Mouse (Mus musculus): Measurements from ENCODE around the gene Nrp2. TPM values are rescaled to one million over a fixed set of nuclear protein-coding genes. Genes with fewer than 3 reads are reported as not detected.

Gene Nrp2
- polyA plus RNA-seq, 1 experiment from 2014 or later, result 1.7 TPM

DNA sequence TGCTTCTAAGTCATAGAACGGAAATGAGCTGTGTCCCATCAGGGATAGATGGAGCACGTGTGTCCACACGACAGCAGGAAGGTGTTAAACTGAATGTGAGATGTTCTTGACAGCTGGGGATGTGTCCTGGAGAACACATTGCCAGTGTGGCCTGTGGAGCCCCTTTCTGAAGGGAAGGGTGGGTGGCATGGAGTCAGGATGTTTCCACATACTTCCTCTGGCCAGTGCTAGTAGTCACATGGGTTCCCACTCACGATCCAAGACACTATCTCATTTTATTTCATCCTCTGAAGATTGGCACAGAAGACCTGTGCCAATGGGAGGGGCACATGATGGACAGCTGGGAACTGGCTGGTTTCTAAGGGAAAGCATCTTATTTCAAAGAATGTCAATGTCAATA, 75.8 kb downstream of the Nrp2 start:
- DNase-seq (ENCODE audit: low spot score), result no peak

DNA sequence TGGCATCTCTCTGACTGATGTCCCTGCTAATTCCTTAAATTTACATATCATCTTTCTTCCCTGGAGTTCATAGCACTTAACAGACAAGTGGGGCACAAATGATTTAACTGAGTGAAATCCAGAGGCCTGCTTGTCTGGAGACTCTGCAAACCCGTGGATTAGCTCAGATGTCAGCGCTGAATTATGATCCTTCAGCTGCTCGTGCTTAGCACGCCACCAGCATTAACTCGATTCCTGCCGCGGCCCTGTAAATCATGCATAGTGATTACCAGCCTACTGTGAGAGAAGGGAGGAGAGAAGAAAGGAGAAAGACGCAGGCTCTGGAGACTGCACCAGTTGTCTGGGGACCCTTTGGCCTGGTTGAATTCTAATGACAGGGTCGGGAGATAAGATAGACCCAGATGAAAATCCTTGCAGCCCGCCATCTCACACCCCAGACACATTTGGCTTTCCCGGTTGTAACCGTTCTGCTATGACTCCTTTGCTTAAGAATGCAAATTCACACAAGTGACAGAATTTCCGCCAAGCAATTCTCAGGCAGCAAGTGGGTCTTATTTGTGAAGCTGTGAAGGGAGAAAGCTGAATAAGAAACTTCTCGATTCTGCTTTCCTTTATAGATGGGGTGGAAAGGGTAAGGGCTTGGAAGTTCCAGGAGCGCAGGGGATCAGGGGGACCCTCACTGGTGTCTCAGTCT, 77.1 kb downstream of the Nrp2 start:
- no peak for DNase-seq (ENCODE audit: low spot score)

DNA sequence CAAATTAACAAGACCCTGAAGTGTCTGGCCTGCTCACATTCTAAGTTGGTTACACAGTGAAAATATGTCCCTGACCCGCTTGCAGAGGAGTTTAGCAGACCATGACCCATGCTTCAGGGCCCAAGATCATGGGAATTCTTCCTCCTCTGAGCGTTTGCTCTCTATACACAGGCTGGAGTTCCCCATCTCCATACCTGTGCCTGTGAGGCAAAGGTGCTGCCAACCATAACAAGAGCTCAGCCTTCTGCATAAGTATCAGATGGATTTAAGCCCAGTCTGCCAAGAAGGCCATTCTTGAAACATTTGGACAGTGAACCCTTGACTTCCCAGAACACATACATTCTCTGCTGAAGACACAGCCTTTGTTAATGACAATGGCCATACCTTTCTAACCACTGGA, 79.1 kb downstream of the Nrp2 start:
- DNase-seq (ENCODE audit: low spot score), result no peak

DNA sequence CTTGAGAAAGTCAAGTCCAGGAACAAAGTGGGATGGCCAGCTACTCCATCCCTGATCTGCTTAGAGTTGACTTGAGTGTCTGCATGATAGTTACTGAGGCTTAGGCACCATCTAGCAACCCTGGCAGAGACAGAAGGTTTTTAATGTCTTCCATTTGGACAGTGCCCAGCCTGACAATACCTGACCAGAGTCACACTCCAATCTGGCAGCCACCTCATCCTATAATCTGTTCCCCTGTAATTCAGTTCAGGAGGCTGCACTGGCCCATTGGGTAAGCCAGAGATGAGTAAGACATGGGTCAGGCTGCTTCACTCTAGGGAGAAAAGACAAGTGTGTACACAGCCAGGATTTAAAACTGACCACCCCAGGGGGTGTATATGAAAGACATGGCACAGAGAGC, 79.5 kb downstream of the Nrp2 start:
- no peak for DNase-seq (ENCODE audit: low spot score)

DNA sequence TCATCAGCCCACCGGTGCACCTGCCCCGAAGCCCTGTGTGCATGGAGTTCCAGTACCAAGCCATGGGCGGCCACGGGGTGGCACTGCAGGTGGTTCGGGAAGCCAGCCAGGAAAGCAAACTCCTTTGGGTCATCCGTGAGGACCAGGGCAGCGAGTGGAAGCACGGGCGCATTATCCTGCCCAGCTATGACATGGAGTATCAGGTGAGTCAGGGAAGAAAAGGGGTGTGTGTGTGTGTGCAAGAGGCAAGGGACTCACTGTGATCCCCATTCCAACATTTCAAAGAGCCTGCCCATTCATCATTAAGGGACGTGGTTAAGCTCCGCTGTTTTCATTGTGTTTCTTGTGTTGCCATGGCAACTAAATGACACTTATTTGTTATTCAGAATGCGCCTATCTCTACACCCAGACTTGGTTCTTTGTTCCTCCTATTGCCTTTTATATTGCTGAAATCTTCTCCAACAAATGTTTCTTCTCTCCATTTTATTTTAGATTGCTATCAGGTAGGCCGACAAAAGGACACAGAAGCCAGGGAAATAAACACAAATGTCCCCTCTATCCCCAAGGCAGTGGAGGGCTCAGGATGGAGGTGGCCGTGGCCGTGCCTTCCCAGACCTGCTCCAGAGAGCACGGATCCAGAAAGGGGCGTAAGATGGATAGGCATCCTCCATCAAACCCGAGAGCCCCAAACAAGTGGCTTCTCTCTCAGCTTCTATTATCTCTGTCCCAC, 80.4 kb downstream of the Nrp2 start:
- no peak for DNase-seq (ENCODE audit: low spot score)

DNA sequence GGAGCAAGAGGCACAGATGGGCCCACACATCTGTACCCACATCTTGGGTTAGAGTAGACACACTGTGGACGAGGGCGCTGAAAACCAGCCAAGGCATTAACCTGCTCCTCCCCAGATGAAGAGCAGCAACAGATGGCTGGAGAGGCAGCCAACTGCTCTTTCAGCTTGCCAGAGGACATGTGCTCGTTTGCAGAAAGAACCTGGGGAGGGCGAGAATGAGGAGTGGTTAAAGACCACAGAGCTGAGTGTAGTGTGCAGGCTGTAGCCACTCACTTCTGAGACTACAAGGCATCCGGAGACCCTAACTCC, 81.0 kb downstream of the Nrp2 start:
- no peak for DNase-seq (ENCODE audit: low spot score)

DNA sequence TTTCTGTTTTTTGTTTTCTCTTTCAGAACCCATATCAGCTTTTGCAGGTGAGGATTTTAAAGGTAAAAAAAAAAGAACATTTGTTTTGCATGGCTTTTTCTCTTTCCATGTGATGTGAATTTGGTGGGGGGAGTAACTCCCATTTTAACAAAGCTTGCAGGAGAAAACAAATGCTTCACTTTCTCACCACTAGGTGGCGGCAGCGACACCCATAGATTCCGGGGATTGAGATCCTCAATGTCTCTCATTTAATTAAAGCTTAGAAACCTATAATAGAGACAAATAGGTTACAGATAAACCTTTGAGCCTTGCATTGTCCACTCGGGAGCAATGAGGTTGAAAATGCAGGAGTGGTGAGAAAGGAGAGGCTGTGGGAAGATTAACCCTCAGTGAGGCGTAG, 83.2 kb downstream of the Nrp2 start:
- peak; percentile 53 for DNase-seq (ENCODE audit: low spot score)

DNA sequence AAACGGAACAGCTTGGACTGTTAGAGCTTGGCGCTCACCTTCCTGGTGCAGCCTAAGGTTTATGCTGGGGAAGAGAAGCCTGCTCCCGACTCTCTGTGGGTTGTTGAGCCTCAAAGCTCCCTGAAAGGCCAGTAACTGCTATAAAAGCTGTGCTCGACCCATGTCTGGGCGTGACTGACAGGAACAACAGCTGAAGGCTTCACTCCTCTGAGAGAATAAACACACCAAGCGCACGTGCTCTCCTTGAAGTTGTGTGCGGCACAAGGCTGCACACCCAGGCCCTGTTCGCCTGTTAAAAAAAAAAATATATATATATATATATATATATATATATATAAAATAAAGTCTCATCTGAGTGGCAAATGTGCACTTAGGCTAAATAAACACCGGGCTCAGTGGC, 84.5 kb downstream of the Nrp2 start:
- no peak for DNase-seq (ENCODE audit: low spot score)

DNA sequence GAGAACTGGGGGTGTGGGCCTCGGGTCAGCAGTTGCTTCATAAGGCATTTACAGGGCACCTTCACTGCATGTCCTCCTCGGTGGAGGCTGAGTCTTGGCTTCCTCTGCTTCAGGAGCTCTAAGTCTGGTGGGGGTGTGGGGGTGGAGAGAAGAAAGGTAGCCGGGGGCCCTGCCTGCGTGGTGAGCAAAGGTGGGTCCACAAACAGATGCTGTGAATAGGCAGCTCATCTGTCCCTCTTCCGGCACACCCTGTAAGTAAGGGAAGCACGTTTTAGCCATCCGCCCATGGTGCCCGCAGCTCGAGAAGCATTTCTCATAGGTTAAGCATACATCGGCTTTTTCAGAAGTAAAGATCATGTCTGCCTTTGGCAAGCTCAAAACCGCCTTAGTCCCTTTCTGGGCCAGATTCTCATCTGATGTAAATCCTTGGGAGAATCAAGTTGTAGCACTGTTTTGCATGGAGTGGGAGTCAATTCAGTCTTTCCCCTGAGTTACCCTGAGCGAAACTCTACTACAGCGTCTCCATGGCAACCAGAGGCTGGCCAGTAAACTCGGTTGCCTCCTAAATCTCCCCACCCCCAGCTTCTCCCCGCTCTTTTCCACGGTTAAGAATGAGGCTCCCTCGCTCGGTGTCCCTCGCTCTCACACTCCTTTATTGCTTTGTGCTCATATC, 91.3 kb downstream of the Nrp2 start:
- no peak for DNase-seq (ENCODE audit: low spot score)

DNA sequence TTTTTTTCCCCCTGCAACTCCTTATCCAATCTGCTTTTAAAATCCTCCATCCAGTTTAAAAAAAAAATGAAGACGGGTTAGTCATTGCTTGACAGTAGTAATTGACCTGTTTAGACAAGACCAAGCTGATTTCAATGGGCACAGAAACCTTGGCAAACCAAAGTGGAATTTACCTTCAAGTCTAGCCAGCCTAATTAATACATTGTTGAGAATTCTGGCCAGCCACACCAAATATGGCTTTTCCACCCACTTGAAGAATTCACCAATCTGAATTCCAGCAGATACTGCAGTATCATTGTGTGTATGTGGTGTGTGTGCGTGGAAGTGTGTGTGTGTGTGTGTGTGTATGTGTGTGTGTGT, 91.8 kb downstream of the Nrp2 start:
- DNase-seq (ENCODE audit: low spot score), result no peak

DNA sequence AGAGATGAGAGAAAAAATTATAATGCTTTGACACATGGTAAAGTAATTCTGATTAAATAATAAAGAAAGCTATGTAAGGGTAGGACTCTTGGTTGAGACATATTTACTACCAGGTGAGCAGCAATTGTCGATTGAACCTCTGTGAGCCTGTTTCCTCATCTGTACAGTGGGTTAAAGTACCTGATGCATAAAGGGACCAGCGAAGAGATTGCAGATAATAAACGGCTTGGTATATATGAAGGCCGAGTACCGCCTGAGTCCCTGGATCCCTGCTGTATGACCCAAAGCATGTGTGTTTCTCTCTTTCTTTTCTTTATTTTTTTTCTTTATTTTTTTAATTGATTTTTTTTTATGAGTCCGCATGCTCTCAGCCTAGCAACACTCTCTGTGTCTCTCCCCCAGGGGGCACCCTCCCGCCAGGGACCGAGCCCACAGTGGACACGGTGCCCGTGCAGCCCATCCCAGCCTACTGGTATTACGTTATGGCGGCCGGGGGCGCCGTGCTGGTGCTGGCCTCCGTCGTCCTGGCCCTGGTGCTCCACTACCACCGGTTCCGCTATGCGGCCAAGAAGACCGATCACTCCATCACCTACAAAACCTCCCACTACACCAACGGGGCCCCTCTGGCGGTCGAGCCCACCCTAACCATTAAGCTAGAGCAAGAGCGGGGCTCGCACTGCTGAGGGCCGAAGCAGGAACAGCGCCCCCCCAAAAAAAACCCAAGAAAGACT, 92.4 kb downstream of the Nrp2 start:
- no peak for DNase-seq (ENCODE audit: low spot score)

DNA sequence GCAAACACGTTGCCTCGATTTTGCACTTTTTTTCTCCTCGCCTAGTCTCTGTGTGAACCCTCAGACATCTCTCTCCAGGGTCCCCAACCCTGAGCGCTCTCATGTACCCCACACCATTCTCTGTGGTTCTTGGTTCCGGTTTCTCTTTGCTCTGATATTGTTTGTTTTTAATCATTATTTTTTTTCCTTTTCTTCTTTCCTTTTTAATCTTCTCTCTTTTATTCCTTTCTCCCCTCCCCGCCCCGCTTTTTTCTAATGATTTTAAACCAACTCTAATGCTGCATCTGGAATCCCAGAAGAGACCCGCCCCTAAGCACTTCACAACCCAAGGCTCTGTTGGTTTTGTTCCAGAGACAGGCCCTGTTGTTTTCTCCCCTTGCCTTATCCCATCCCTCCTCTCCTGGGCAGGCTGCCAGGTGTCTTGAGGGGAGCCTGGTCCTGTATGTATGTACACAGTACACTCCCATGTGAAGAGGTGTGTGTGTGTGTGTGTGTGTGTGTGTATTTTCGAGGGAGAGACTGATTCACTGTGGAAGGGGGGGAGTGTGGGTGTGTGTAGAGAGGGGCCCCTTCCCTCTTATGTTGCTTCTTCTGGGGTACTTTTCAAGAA, 93.1 kb downstream of the Nrp2 start:
- no peak for DNase-seq (ENCODE audit: low spot score)

DNA sequence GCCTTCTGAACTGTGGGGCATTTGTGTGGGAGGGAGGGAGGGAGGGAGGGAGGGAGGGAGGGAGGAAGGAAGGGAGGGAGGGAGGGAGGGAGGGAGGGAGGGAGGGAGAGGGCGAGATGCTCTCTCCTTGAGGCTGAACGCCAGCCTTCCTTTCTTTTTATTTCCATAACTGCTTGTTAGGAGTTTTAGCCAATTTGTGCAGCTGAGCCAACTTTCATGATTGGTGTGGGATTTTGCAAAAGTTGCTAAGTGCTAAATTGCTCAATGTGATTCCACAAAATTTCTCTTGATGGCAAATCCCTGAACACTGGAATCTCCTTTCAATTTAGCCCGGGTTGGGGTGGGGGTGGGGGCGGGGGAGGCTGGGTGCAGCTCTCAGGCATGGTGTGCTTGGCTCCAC, 96.3 kb downstream of the Nrp2 start:
- DNase-seq (ENCODE audit: low spot score), result no peak

DNA sequence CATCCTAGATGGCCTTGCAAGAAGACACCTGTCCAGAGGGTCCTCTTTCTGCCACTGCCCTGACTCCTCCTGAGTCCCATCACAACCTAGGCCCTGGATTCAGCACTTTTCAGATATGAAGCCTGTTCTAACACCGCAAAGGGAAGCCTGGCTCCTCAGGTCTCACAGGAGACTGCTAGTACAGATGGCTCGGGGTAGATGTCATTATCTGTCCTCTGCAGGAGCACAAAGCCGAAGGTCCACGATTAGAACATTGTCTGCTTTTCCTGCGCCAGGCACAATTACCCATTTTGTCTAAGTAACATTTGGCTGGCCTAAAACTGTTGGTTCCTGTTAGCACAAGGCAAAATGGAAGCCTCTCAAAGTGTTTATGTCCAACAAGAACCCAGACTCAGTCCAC, 97.3 kb downstream of the Nrp2 start:
- DNase-seq (ENCODE audit: low spot score), result no peak

DNA sequence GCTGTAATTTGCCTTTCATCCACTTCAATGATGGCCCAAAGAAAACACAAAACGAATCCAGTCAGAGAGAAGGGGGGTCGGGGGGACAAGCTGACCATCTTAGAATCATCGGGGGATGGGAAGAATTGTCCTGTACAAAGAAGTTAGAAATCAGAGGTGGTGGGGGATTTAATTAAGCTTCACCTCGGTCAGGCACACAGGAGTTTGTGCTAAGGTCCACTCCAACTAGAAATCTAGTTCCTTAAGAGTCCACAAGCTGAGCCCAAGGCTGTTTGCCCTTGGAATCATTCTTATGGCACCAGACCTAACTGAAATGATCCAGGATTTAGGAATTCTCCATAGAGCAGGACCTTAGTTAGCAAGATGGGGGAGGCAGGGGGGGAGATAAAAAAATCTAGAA, 98.3 kb downstream of the Nrp2 start:
- DNase-seq (ENCODE audit: low spot score), result no peak

DNA sequence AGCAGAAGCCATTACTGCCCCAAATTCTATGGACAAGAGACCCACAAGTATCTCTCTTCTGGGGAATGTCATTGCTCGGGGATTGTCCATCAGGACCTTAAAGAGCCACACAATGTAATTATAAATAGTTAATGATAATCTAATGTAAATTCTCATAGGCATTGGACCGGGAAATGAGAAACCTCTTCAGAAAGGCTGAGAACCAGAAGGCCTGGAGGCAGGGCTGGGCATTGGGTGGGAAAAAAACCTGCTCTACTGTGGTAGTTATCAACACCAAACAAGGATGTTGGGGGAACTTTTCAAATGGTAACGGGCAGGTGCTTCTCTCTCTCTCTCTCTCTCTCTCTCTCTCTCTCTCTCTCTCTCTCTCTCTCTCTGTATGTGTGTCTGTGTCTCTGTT, 98.8 kb downstream of the Nrp2 start:
- DNase-seq (ENCODE audit: low spot score), result no peak

DNA sequence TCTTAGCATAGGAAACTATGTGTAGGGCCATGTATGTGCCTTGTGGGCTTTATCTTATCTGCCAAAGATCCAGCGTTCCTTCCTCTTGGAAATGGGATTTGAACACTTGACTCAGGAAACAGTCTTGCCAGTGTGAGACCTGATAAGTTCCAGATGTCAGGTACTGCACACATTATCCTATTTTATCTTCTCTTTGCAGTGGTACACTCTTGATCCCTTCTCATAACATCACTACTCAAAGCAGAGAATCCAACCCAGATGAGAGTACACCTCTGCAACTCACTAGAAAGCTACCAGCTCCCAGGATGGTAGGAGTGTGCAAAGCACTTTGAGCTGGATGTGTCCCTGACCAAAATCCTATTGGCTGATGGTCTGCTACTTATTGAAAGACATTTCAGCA, 100.5 kb downstream of the Nrp2 start:
- no peak for DNase-seq (ENCODE audit: low spot score)

DNA sequence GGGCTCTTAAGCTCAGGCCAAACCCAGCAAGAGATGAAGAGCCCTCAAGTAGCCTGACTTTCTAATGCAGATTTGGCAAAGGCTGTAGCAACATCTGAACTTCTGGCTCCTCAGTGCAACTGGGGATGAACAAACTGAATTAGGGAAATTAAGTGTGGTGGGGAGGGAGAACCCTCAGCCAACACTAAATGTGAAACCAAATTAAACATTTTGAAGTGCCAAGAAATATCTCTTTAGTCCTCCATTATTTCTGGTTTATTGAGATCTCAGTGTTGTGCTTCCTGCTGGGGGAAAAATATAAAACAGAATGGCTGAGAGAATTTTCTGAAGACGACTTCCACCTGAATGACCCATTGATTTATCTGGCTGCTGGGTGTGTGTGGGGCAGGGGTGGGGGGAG, 102.9 kb downstream of the Nrp2 start:
- DNase-seq (ENCODE audit: low spot score), result no peak

DNA sequence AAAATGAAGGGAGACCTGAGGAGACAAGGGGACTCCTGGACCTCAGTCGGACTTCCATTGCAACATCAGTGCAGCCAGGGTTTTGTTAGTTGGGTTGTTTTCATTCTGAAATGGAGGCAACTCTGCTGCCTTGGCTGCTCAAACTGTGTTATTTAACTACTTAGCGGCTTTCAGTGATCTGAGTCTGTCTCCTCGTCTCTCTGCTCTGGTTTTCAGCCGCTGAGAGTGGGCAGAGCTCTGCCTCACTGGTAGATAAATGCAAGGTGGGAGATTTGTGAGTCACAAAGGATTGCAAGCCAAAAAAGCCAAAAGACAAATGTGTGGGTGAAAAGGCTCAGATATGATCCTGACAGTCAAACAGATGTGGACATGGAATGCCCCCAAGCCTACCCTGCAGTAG, 105.3 kb downstream of the Nrp2 start:
- DNase-seq (ENCODE audit: low spot score), result no peak

DNA sequence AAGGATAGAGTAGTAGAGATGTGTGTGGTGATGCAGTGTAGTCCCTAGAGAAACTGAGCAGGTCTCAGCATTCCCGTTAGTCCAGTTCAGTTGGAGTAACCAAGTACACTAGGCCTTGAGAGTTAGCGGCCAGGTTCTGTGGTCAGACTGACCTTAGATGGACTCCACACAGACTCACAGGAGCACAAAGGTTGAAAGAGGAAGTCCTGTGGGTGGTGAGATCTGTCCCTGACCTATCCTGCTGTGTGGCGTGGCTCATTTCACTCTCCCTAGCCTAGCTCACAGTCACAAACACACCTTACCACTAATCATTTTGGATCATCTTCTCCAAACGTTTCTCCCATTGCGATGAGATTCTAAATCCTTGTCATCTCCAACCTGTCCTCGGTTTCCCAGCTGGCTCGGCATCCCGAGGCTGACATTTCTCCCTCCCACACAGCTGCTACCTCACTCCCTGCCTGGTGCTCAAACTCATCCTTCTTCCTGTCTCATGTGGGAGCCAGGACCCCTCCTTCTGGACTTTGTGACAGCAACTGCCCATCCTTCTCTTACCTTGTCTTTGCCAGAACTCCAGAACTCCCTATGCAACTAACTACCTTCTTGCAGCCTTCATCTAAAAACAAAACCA, 106.6 kb downstream of the Nrp2 start:
- DNase-seq (ENCODE audit: low spot score), result no peak

DNA sequence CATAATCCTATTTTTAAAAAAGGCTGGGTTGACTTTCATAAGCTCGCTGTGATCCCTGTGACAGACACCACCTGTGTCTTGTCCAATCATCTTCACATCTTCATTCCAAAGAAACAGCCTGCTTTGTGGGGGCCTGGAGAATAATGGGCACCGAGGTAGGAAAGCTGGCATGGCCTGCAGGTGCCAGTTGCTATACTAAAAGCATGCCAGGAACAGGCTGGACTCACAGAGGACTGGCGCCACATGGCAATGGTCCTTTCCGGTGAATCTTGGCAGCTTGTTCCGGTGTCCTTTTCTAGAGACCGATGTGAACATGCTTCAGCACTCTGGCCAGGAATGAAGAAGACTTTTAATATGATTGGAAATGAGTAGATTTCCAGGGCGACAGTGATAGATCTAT, 108.1 kb downstream of the Nrp2 start:
- no peak for DNase-seq (ENCODE audit: low spot score)

All from thymus, postnatal 0 days (tissue).